14 mouse cellular contexts compared by ENCODE assay signal in the genomic region with DNA sequence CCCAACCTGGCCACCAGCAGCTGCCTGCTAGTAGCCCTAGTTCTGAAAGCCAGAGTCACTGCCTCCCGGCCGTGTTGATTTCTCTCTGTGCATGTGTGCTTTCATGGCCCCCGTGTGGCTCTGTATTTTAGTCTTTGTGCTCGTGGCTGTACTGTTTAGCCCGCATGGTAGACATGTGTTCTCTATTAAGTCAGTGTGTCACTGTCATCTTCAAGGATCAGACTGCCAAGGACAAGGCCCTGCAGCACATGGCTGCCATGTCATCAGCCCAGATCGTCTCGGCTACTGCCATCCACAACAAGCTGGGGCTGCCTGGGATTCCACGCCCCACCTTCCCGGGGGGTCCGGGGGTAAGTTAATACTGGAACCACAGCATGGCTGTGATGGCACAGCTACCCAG.
DNase-seq lines count a peak whose midpoint lies in the region; ATAC-seq and TF ChIP-seq lines count a peak whose summit lies in the region.
"Had no signal": no experiment of that assay in that cellular context is flagged by ENCODE, and none has a peak within 500 bp of the region (broad histone marks: within the 10 kb centered on the region; RNA-seq: fewer than 3 reads in every experiment).

No protein-coding gene starts in this region.

- peak overlapping the region; percentile 75 for H3K27ac ChIP-seq in gastrocnemius, adult 2 months
- H3K27ac ChIP-seq in embryonic facial prominence, embryonic 13.5 days: peak overlapping the region; percentile 30; the same call in 1 of the 2 replicates
- H3K27ac ChIP-seq: macrophage; stomach, embryonic 15.5 days had no signal

- intact Hi-C loops in gastrocnemius, adult 2 months (cut with DNase I): no loop called here
- intact Hi-C loops in gastrocnemius, postnatal 14 days (cut with DNase I; ENCODE audit: low total_unique reads): no loop called here

- ATAC-seq in embryonic facial prominence, embryonic 13.5 days (ENCODE audit: insufficient number of reproducible peaks, insufficient read depth, low FRiP score, low TSS enrichment, low read depth): no peak

- H3K9me3 ChIP-seq in embryonic facial prominence, embryonic 13.5 days: no peaks in the 10 kb centered on the region
- H3K9me3 ChIP-seq: heart, embryonic 12.5 days; limb, embryonic 12.5 days; stomach, embryonic 15.5 days had no signal

- WGBS in embryonic facial prominence, embryonic 13.5 days: 26% methylated on average over 10 of the region's 10 CpGs

- no peak overlapping the region for H3K4me2 ChIP-seq in embryonic facial prominence, embryonic 13.5 days
- H3K4me2 ChIP-seq: heart, embryonic 12.5 days; limb, embryonic 12.5 days; stomach, embryonic 15.5 days had no signal

- peaks cover 40% of the 10 kb centered on the region for H3K4me1 ChIP-seq in embryonic facial prominence, embryonic 13.5 days

- no peak overlapping the region for H3K4me3 ChIP-seq in gastrocnemius, adult 2 months
- H3K4me3 ChIP-seq in embryonic facial prominence, embryonic 13.5 days: no peak overlapping the region
- H3K4me3 ChIP-seq: heart, embryonic 12.5 days; limb, embryonic 12.5 days; stomach, embryonic 15.5 days had no signal

- H3K36me3 ChIP-seq in embryonic facial prominence, embryonic 13.5 days: peaks cover 29% of the 10 kb centered on the region

- H3K9ac ChIP-seq in embryonic facial prominence, embryonic 13.5 days: no peak overlapping the region
- H3K9ac ChIP-seq: heart, embryonic 12.5 days; limb, embryonic 12.5 days; stomach, embryonic 15.5 days had no signal

- TF ChIP-seq CTCF in gastrocnemius, adult 2 months (IDR thresholded peaks at IDR 0.05): no peak

- H3K27me3 ChIP-seq in embryonic facial prominence, embryonic 13.5 days: no peaks in the 10 kb centered on the region
- H3K27me3 ChIP-seq: heart, embryonic 12.5 days; limb, embryonic 12.5 days; stomach, embryonic 15.5 days had no signal

- peak; percentile 52 for DNase-seq in adrenal gland, adult 8-10 months
- DNase-seq in adrenal gland, postnatal 4 days (ENCODE audit: low spot score in 2 of 2): no peak
- no peak for DNase-seq in gastrocnemius, adult 2 months
- DNase-seq in gastrocnemius, postnatal 14 days: no peak
- peak; percentile 28 for DNase-seq in adrenal gland, postnatal 10 days
- DNase-seq in frontal cortex, postnatal 25 days (ENCODE audit: low spot score in 2 of 2): no peak
- no peak for DNase-seq in thymus, postnatal 0 days (ENCODE audit: low spot score)
- DNase-seq: lung, adult 18-20 months; thymus, postnatal 36 days had no signal

Comparison
In these comparisons a context has a peak if more than half of its experiments do, and no peak if none do; other contexts are left out.
1. DNase-seq: peak in adrenal gland, adult 8-10 months (single experiment) and adrenal gland, postnatal 10 days (single experiment); none in adrenal gland, postnatal 4 days (0 of 2), gastrocnemius, adult 2 months (single experiment), gastrocnemius, postnatal 14 days (single experiment), frontal cortex, postnatal 25 days (0 of 2) and thymus, postnatal 0 days (single experiment).